Mouse (Mus musculus) heart, postnatal 4 days (tissue): ENCODE results near the gene Ica1. TPM values are rescaled to one million over a fixed set of nuclear protein-coding genes. Genes with fewer than 3 reads are reported as not detected.

ENCODE experiments used
- DNase-seq: peaks from one replicate; pipeline ENCODE4 v3.0.0; 2021
- total RNA-seq, 2 experiments: library from RNA; stranded (reverse); gene quantifications; 2 replicates each; pipeline ENCODE4 v1.2.3; 2021

The Ica1 gene
- total RNA-seq, 2 experiments from 2014 or later: 15.2 to 15.4 TPM

- DNase-seq: no peak
These were observed 133.6 kb downstream of the Ica1 start for GRCm38 (mm10) chr6:8644703-8645102.

DNA sequence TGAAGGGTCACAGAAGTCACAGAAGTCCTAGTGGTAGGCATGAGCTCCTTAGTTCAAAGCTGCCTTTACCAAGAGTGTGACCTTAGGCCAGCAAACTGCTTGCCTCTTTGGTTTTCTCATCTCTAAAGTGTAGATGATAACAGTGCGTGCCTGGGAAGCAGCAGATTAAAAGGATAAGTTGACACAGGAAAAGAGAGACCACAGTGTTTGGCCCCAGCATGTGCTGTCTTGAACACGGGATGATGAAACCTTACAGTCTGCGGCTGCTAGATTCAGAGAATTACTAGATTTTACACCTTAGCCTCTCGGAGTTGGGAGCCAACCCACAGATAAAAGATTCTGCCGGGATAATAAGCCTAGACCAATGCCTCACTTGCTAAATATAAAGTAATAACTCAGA, 137.4 kb downstream of the Ica1 start:
- DNase-seq: no peak

GRCm38 (mm10) chr6:8639526-8639925, 138.8 kb downstream of the Ica1 start:
- DNase-seq: no peak

- no peak for DNase-seq
These were observed 139.4 kb downstream of the Ica1 start for GRCm38 (mm10) chr6:8638899-8639298.

- DNase-seq: no peak
These were observed 140.2 kb downstream of the Ica1 start for GRCm38 (mm10) chr6:8638122-8638521.

GRCm38 (mm10) chr6:8632701-8633100, 145.6 kb downstream of the Ica1 start:
- no peak for DNase-seq

DNA sequence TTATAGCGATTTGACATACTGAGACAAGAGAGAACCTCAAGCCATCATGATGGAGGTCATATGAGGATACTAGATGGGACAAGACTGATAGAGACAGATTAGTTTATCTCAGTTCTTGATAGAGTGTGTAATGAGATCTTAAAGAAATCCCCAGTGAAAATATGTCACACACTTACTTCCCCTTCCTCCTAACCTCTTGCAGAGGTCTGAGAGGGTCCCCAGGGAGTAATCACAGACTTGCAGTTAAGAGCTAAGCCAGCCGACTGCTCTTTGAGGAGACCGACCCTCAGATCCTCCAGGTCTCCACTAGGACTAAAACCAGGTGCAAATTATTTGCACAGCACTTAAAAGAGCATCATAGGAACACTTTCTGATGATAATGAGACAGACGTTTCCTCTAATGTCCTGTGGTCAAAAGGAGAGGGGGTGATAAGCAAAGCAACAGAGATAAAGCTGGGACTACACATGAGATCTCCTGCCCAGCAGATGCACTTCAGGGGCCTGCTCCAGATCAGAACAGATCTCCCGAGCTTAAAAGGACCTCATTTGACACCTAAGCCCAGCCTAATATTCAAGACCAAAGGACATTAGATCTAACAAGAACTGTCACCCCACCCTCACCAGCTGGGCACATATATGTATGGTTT, 146.2 kb downstream of the Ica1 start:
- DNase-seq: no peak

- no peak for DNase-seq
These were observed 146.9 kb downstream of the Ica1 start for GRCm38 (mm10) chr6:8631362-8631761.

- DNase-seq: no peak
These were observed 147.8 kb downstream of the Ica1 start for GRCm38 (mm10) chr6:8630531-8630930.

DNA sequence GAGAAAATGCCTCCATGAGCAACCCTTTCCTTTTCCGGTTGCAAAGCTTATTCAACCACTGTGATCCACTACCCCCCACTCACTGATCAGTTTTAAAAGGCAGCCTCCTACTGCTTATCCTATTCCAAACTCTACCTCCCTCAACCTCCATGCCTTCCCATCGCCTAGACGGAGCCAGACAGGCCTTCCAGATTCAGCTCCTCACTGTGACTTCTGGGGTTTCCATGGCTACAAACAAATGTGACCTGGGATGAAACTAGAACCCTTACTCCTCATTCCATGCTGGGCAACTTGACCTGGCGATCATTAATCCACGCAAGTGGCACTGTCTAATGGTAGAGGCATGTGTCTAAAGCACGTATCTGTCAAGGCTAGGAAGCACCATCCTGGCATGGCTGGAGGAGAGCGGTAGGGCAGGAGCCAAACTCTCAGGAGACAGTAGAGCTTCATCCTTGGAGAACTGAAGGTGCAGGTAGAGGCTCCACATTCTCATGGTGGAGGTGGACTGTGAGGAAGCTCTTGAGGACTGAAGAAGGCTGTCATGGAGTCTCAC, 149.5 kb downstream of the Ica1 start:
- no peak for DNase-seq

DNA sequence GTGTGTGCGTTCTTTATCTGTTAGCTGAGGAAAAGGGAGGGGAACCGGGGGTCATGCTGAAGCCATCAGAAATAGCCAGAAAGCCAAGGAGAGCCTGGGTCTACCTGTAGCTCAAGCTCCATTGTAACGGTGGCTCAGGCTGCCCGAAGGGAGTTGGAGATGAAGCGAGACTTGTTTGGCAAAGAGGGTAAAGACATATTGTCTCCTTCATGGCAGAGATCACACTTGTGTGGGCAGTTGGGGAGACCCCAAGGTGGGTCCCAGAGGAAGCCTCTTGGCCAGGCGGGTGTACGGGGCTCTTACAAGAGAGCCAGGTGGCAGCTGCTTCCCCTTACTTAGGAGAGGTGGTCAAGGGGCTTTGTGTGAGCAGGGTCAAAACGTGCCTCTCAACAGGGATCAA, 150.1 kb downstream of the Ica1 start:
- no peak for DNase-seq

GRCm38 (mm10) chr6:8623045-8623444, 155.2 kb downstream of the Ica1 start:
- DNase-seq: no peak

DNA sequence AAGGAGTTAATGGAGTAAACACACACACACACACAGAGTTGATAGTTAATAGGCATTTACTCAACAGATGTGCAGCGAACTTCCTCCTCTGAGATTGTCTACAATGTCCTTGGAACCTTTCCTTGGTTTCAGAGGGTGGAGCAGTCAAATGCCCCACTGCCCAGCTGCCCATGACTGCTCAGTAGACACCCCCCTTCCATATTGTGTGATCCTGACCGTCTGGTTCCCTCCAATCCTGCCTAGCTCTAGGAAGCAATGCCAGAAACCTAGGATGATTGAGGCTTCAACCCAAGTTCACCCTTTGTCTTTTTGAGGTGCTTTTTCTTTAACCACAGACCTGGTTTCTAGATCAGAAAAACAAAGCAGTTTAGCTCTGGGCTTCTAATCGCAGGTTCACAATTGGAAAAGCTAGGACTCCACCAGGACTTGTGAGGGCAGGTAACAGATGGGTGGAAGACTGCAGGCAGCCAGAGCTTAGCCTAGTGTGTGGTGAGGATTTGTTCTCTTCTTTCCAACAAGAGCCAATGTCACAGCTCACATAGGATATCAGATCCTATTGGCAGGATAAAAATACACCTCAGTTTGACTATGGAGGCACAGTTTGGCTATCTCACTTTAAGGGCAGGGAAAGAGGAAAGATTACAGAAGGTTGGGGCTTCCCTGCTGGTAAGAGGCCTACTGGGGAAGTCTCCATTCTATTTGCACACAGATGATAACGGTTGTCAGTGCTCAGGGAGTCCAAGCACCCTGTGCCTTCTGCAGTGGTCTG, 158.5 kb downstream of the Ica1 start:
- DNase-seq: no peak

DNA sequence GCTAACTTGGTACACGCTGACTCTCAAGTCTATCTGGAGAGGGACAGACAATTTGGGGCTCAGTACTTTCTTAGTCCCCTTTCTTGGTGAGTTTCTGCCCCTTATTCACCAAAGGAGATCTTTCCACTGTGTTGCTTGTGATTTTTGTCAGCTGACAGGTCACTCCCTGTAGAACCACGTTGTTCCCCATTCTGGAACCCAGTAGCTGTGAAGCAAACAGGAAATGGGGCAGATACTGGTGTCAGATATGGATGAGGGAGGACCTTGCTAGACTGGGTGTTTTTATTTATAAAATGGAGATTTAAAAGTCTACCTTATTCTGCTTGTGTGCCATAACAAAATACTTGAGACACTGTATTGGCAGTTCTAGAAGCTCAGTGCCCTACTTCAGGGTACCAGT, 160.9 kb downstream of the Ica1 start:
- no peak for DNase-seq

DNA sequence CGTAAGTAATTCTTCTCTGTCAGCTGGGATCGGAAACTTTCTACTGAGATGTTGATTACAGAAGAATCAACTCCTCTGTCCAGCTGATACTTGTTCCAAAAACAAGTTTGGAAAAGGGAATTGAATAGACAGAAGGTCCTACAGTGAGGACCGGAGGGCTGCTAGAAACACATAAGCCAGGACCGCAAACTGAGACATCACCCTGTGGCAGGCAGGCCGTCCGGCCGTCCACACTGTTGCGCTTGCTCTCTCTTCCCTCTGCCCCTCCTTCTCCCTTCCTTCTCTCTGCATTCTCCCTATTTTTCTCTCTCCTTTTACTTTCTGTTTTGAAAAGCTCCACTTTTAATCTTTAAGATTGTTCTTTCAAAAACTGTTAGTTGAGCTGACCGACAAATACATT, 186.6 kb downstream of the Ica1 start:
- no peak for DNase-seq

- DNase-seq: no peak
These were observed 194.4 kb downstream of the Ica1 start for GRCm38 (mm10) chr6:8583892-8584291.

DNA sequence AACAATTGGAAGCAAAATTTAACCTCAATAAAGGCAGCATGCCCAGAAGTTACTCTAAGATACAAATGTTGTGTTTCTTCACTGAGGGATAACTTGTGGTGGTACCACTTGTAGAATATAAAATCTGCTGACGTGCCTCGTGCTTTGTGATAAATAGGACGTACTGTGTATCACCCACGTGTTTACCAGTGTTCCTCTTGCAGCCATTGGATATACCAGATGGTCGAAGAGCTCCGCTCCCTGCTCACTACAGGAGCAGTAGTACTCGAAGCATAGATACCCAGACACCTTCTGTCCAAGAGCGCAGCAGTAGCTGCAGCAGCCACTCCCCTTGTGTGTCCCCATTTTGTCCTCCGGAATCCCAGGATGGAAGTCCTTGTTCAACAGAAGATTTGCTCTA, 195.9 kb downstream of the Ica1 start:
- DNase-seq: no peak

Other genes with a start within 250 kb of the Ica1 start
- gene Nxph1, start 169.9 kb upstream of the Ica1 start, total RNA-seq: under 1 TPM in 1 of 2 experiments, not detected in 1; 0.10 TPM